Mouse (Mus musculus): ENCODE measurements around the gene Iffo2. TPM values are rescaled to one million over a fixed set of nuclear protein-coding genes. Genes with fewer than 3 reads are reported as not detected.
A peak's percentile ranks its signal among the peaks of the same experiment; 100 is the strongest.

Iffo2 gene
- polyA plus RNA-seq, 1 experiment from 2014 or later: 2.3 TPM

DNA sequence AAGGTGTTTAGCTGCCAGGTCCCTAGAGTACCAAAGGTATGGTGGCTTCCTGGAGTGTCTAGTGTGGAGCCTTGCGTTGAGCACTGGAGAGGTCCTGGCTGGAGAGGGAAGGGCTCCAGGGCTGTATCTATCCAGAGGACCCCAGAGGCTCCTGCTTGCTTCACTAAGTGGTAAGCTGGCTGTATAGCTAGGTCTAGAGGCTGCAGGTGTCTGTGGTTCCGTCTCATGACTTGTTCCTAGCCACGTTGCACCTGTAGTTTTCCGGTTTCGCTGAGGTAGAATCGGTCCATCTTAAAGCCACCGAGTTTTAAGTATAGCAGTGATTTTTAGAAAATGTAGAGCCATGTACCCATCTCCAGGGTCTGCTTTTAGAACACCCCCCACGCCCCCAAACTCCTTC lies 48.0 kb downstream of the Iffo2 start:
- Histone ChIP-seq H3K27me3 (ENCODE audit: control insufficient read depth, insufficient read depth, low read length) (no peaks in the 10 kb centered on the region), H3K36me3 (replicated peaks; ENCODE audit: control insufficient read depth, insufficient read depth, low read depth, low read length) (no peaks in the 10 kb centered on the region), H3K4me3 (ENCODE audit: low read depth, low read length) (no peak overlapping the region), H3K4me1 (ENCODE audit: control insufficient read depth, insufficient read depth, low read length) (peaks cover 10% of the 10 kb centered on the region), H3K4me2 (ENCODE audit: low read depth, low read length) (no peak overlapping the region), H3K9me3 (replicated peaks; ENCODE audit: control insufficient read depth, low read length) (no peaks in the 10 kb centered on the region), H3K9ac (replicated peaks; ENCODE audit: low read length) (no peak overlapping the region), H3K27ac (replicated peaks; ENCODE audit: low read depth, low read length) (no peak overlapping the region)
- WGBS: 91% methylated on average over 8 of the region's 8 CpGs
- DNase-seq (ENCODE audit: low spot score) (no peak), ATAC-seq (replicated peaks; ENCODE audit: insufficient number of reproducible peaks, low FRiP score, low TSS enrichment, low read depth) (no peak)

GRCm38 (mm10) chr4:139579003-139579402 lies 48.7 kb downstream of the Iffo2 start:
- no peak overlapping the region for H3K27ac ChIP-seq (replicated peaks; ENCODE audit: low read depth, low read length)
- no peak for DNase-seq (ENCODE audit: low spot score)
- no peak for ATAC-seq (replicated peaks; ENCODE audit: insufficient number of reproducible peaks, low FRiP score, low TSS enrichment, low read depth)

GRCm38 (mm10) chr4:139579466-139579865 lies 49.1 kb downstream of the Iffo2 start:
- no peak overlapping the region for H3K4me3 ChIP-seq (ENCODE audit: low read depth, low read length)

More at GRCm38 (mm10) chr4:139579003-139579402, 48.7 kb downstream of the Iffo2 start:
- Histone ChIP-seq H3K27me3 (ENCODE audit: control insufficient read depth, insufficient read depth, low read length) (no peaks in the 10 kb centered on the region), H3K4me3 (ENCODE audit: low read depth, low read length) (no peak overlapping the region), H3K4me1 (ENCODE audit: control insufficient read depth, insufficient read depth, low read length) (peaks cover 11% of the 10 kb centered on the region), H3K4me2 (ENCODE audit: low read depth, low read length) (no peak overlapping the region), H3K9me3 (replicated peaks; ENCODE audit: control insufficient read depth, low read length) (no peaks in the 10 kb centered on the region), H3K36me3 (replicated peaks; ENCODE audit: control insufficient read depth, insufficient read depth, low read depth, low read length) (no peaks in the 10 kb centered on the region), H3K9ac (replicated peaks; ENCODE audit: low read length) (no peak overlapping the region)
- 56% methylated on average over 10 of the region's 10 CpGs for WGBS

GRCm38 (mm10) chr4:139580663-139581336 lies 50.5 kb downstream of the Iffo2 start:
- peak overlapping the region; percentile 7; the same call in 1 of the 2 replicates for H3K4me3 ChIP-seq (ENCODE audit: low read depth, low read length)
- peak overlapping the region; percentile 67 for H3K9ac ChIP-seq (replicated peaks; ENCODE audit: low read length)
- H3K27ac ChIP-seq (replicated peaks; ENCODE audit: low read depth, low read length): peak overlapping the region; percentile 90
- DNase-seq (ENCODE audit: low spot score) (peak; percentile 68), ATAC-seq (replicated peaks; ENCODE audit: insufficient number of reproducible peaks, low FRiP score, low TSS enrichment, low read depth) (no peak)
- H3K36me3 ChIP-seq (replicated peaks; ENCODE audit: control insufficient read depth, insufficient read depth, low read depth, low read length): no peaks in the 10 kb centered on the region
- H3K4me1 ChIP-seq (ENCODE audit: control insufficient read depth, insufficient read depth, low read length): peaks cover 12% of the 10 kb centered on the region
- 2% methylated on average over 15 of the region's 15 CpGs for WGBS
- peak overlapping the region; percentile 33 for H3K4me2 ChIP-seq (ENCODE audit: low read depth, low read length)
- H3K9me3 ChIP-seq (replicated peaks; ENCODE audit: control insufficient read depth, low read length): no peaks in the 10 kb centered on the region
- no peaks in the 10 kb centered on the region for H3K27me3 ChIP-seq (ENCODE audit: control insufficient read depth, insufficient read depth, low read length)

More at GRCm38 (mm10) chr4:139579466-139579865, 49.1 kb downstream of the Iffo2 start:
- H3K4me1 ChIP-seq (ENCODE audit: control insufficient read depth, insufficient read depth, low read length): peaks cover 12% of the 10 kb centered on the region
- no peaks in the 10 kb centered on the region for H3K36me3 ChIP-seq (replicated peaks; ENCODE audit: control insufficient read depth, insufficient read depth, low read depth, low read length)
- no peak overlapping the region for H3K9ac ChIP-seq (replicated peaks; ENCODE audit: low read length)
- ATAC-seq (replicated peaks; ENCODE audit: insufficient number of reproducible peaks, low FRiP score, low TSS enrichment, low read depth): no peak
- no peaks in the 10 kb centered on the region for H3K27me3 ChIP-seq (ENCODE audit: control insufficient read depth, insufficient read depth, low read length)
- H3K27ac ChIP-seq (replicated peaks; ENCODE audit: low read depth, low read length): no peak overlapping the region
- no peak overlapping the region for H3K4me2 ChIP-seq (ENCODE audit: low read depth, low read length)
- no peaks in the 10 kb centered on the region for H3K9me3 ChIP-seq (replicated peaks; ENCODE audit: control insufficient read depth, low read length)
- no peak for DNase-seq (ENCODE audit: low spot score)
- WGBS: 54% methylated on average over 6 of the region's 6 CpGs

DNA sequence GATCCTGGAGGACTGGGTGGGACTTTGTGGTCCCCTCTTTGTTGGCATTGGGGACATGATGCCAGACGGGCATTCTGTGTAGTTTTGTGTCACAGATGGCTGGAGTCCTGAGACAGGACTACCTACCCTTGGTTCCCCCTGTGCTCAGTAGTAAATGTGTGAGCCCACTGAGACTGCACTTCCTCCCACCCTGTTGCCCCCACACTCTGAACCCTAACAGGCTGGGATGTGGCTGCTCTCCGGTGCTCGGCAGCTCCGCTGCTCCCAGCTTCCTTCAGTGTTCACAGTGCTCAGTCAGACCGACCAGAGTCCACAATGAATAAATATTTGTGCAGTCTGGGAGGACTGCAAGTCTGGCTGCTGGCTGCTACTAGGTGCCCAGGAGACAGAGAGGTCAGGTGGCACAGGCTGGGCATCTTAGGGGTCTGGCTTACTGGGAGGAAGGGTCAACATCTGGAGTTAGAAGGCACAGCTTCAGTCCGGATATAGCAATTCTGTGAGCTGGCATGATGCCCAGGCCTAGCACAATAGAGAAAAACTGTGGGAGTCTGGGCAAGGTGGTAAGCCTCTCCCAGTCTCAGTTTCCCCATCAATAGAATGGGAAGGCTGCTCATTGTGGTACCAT lies 51.2 kb downstream of the Iffo2 start:
- H3K4me1 ChIP-seq (ENCODE audit: control insufficient read depth, insufficient read depth, low read length): peaks cover 12% of the 10 kb centered on the region
- H3K4me3 ChIP-seq (ENCODE audit: low read depth, low read length): no peak overlapping the region
- ATAC-seq (replicated peaks; ENCODE audit: insufficient number of reproducible peaks, low FRiP score, low TSS enrichment, low read depth) (no peak), DNase-seq (ENCODE audit: low spot score) (no peak)
- peak overlapping the region; percentile 67 for H3K9ac ChIP-seq (replicated peaks; ENCODE audit: low read length)
- H3K4me2 ChIP-seq (ENCODE audit: low read depth, low read length): peak overlapping the region; percentile 33
- no peaks in the 10 kb centered on the region for H3K9me3 ChIP-seq (replicated peaks; ENCODE audit: control insufficient read depth, low read length)
- no peaks in the 10 kb centered on the region for H3K36me3 ChIP-seq (replicated peaks; ENCODE audit: control insufficient read depth, insufficient read depth, low read depth, low read length)
- WGBS: 40% methylated on average over 6 of the region's 6 CpGs
- H3K27ac ChIP-seq (replicated peaks; ENCODE audit: low read depth, low read length): peak overlapping the region; percentile 90
- H3K27me3 ChIP-seq (ENCODE audit: control insufficient read depth, insufficient read depth, low read length): no peaks in the 10 kb centered on the region

GRCm38 (mm10) chr4:139582346-139582745 lies 52.0 kb downstream of the Iffo2 start:
- WGBS: 78% methylated on average over 6 of the region's 6 CpGs
- H3K9me3 ChIP-seq (replicated peaks; ENCODE audit: control insufficient read depth, low read length): no peaks in the 10 kb centered on the region
- H3K9ac ChIP-seq (replicated peaks; ENCODE audit: low read length): no peak overlapping the region
- no peak for DNase-seq (ENCODE audit: low spot score)
- H3K27ac ChIP-seq (replicated peaks; ENCODE audit: low read depth, low read length): no peak overlapping the region
- no peaks in the 10 kb centered on the region for H3K27me3 ChIP-seq (ENCODE audit: control insufficient read depth, insufficient read depth, low read length)
- H3K4me3 ChIP-seq (ENCODE audit: low read depth, low read length): no peak overlapping the region
- no peak overlapping the region for H3K4me2 ChIP-seq (ENCODE audit: low read depth, low read length)
- H3K4me1 ChIP-seq (ENCODE audit: control insufficient read depth, insufficient read depth, low read length): peaks cover 12% of the 10 kb centered on the region
- H3K36me3 ChIP-seq (replicated peaks; ENCODE audit: control insufficient read depth, insufficient read depth, low read depth, low read length): no peaks in the 10 kb centered on the region
- no peak for ATAC-seq (replicated peaks; ENCODE audit: insufficient number of reproducible peaks, low FRiP score, low TSS enrichment, low read depth)

DNA sequence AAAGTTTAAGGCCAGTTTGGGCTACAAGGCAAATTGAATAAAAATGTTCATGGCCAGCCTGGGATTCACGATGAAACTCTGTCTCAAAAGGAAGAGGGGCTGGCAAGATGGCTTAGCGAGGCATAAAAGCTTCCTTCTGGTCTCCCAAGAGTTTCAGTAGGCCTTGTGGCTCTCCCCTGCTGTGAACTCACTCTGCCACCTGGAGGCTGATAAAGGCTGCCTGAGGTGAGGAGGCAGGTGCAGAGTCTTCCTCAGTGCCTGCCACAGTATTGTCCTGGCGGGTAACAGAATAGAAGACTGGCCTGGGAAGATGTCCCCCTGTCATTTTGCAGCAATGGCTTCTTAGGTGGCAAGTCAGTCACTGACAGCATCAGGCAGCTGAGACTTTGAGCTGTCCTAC lies 52.6 kb downstream of the Iffo2 start:
- ATAC-seq (replicated peaks; ENCODE audit: insufficient number of reproducible peaks, low FRiP score, low TSS enrichment, low read depth) (no peak), DNase-seq (ENCODE audit: low spot score) (no peak)
- Histone ChIP-seq H3K4me1 (ENCODE audit: control insufficient read depth, insufficient read depth, low read length) (peaks cover 12% of the 10 kb centered on the region), H3K9me3 (replicated peaks; ENCODE audit: control insufficient read depth, low read length) (no peaks in the 10 kb centered on the region), H3K36me3 (replicated peaks; ENCODE audit: control insufficient read depth, insufficient read depth, low read depth, low read length) (no peaks in the 10 kb centered on the region), H3K27ac (replicated peaks; ENCODE audit: low read depth, low read length) (no peak overlapping the region), H3K9ac (replicated peaks; ENCODE audit: low read length) (no peak overlapping the region), H3K4me3 (ENCODE audit: low read depth, low read length) (no peak overlapping the region), H3K4me2 (ENCODE audit: low read depth, low read length) (no peak overlapping the region), H3K27me3 (ENCODE audit: control insufficient read depth, insufficient read depth, low read length) (no peaks in the 10 kb centered on the region)
- 55% methylated on average over 3 of the region's 3 CpGs for WGBS

GRCm38 (mm10) chr4:139583629-139584245 lies 53.4 kb downstream of the Iffo2 start:
- Histone ChIP-seq H3K9me3 (replicated peaks; ENCODE audit: control insufficient read depth, low read length) (no peaks in the 10 kb centered on the region), H3K27me3 (ENCODE audit: control insufficient read depth, insufficient read depth, low read length) (no peaks in the 10 kb centered on the region), H3K9ac (replicated peaks; ENCODE audit: low read length) (no peak overlapping the region), H3K36me3 (replicated peaks; ENCODE audit: control insufficient read depth, insufficient read depth, low read depth, low read length) (no peaks in the 10 kb centered on the region), H3K4me2 (ENCODE audit: low read depth, low read length) (no peak overlapping the region), H3K4me3 (ENCODE audit: low read depth, low read length) (no peak overlapping the region), H3K27ac (replicated peaks; ENCODE audit: low read depth, low read length) (no peak overlapping the region), H3K4me1 (ENCODE audit: control insufficient read depth, insufficient read depth, low read length) (peaks cover 12% of the 10 kb centered on the region)
- 83% methylated on average over 11 of the region's 11 CpGs for WGBS
- no peak for ATAC-seq (replicated peaks; ENCODE audit: insufficient number of reproducible peaks, low FRiP score, low TSS enrichment, low read depth)
- DNase-seq (ENCODE audit: low spot score): no peak
